Mouse (Mus musculus): ENCODE measurements around the gene Ckap2. TPM values are rescaled to one million over a fixed set of nuclear protein-coding genes. Genes with fewer than 3 reads are reported as not detected.

Gene Ckap2
- polyA plus RNA-seq, 1 experiment from 2014 or later = 38.5 TPM

DNA sequence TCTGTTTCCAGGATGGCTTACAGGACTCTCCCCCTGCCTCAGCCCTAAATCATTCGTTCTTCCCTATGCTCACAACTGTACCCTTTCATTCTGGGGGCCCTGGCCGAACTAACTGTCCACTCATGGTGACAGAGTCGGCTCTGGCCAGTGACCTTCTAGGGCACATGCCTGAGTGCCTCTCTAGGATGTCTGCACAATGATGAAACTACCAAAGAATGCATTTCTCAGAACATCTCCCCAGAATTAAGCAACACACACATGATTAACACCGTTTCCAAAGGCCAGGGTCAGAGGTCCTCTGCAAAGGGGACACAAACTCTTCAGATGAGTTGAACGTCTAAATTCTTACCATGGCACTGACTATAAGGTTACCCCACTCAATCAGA, 50.9 kb downstream of the Ckap2 start:
- WGBS = 59% methylated on average over 5 of the region's 5 CpGs
- Histone ChIP-seq H3K27me3 (ENCODE audit: insufficient read depth, low read length) (no peaks in the 10 kb centered on the region), H3K36me3 (ENCODE audit: insufficient read depth, low read length) (0 out of 2 replicates have a peak, but pooled peaks cover 4% of the 10 kb centered on the region), H3K9me3 (ENCODE audit: low read length) (no peaks in the 10 kb centered on the region), H3K4me2 (replicated peaks; ENCODE audit: low read depth, low read length) (no peak overlapping the region), H3K27ac (ENCODE audit: low read length) (no peak overlapping the region), H3K4me1 (ENCODE audit: insufficient read depth, low read length) (no peaks in the 10 kb centered on the region), H3K9ac (replicated peaks; ENCODE audit: low read length) (no peak overlapping the region), H3K4me3 (ENCODE audit: low read length) (no peak overlapping the region)
- ATAC-seq (ENCODE audit: low FRiP score, low TSS enrichment) = no peak

DNA sequence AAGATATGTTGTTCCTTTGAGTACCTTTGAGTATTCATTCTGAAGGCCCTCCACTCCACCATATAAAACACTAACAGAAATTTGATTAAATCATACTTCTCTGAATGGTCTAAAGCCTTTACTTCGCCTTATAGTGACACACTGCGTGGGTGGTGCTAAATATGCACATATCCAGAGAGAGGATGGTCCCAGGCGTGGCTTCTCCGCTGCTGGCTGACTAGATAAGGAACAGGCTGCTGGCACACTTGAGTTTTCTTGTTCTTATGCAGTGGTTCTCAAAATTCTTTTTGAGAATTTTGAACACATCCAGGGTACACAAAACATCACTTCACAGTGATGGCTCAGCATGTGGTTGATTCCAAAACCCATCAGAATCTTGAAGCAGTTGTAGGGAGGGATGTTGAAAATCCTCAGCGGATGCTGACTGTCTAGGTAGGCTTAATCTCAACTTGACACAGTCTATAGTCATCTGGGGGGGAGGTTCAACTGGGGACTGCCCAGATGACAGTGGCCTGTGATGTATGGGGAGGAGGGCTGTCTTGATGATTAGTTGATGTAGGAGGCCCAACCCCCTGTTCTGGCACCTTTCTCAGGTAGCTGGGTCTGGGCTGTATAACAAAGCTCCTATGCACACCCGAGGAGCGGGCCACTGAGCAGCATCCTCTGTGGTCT, 51.4 kb downstream of the Ckap2 start:
- H3K9me3 ChIP-seq (ENCODE audit: low read length) = no peaks in the 10 kb centered on the region
- no peak for ATAC-seq (ENCODE audit: low FRiP score, low TSS enrichment)
- 92% methylated on average over 7 of the region's 7 CpGs for WGBS

DNA sequence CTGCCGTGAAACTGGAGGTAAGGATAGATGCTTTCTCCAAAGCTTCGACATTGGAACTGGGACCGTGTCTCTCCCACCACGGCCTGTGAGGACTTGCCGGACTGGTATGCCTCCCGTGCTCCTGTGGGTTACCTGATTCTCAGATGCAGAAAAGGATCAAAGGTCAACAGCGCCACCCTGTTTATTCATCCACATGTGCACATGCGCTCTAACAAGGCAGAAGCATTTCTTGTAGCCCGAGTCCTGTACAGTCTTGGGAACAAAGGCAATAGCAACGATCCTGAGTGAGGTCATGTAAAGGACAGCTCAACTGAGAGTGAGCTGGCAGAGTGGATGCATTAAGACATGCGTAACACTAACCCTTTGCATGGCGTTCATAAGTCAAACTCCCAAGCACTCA, 53.6 kb downstream of the Ckap2 start:
- WGBS = 74% methylated on average over 12 of the region's 12 CpGs
- Histone ChIP-seq H3K27ac (ENCODE audit: low read length) (no peak overlapping the region), H3K36me3 (ENCODE audit: insufficient read depth, low read length) (0 out of 2 replicates have a peak, but pooled peaks cover 4% of the 10 kb centered on the region), H3K4me3 (ENCODE audit: low read length) (no peak overlapping the region), H3K9ac (replicated peaks; ENCODE audit: low read length) (no peak overlapping the region), H3K27me3 (ENCODE audit: insufficient read depth, low read length) (no peaks in the 10 kb centered on the region), H3K9me3 (ENCODE audit: low read length) (no peaks in the 10 kb centered on the region), H3K4me2 (replicated peaks; ENCODE audit: low read depth, low read length) (no peak overlapping the region), H3K4me1 (ENCODE audit: insufficient read depth, low read length) (no peaks in the 10 kb centered on the region)
- ATAC-seq (ENCODE audit: low FRiP score, low TSS enrichment) = no peak

More for the DNA sequence above, 51.4 kb downstream of the Ckap2 start:
- Histone ChIP-seq H3K4me1 (ENCODE audit: insufficient read depth, low read length) (no peaks in the 10 kb centered on the region), H3K9ac (replicated peaks; ENCODE audit: low read length) (no peak overlapping the region), H3K36me3 (ENCODE audit: insufficient read depth, low read length) (0 out of 2 replicates have a peak, but pooled peaks cover 4% of the 10 kb centered on the region), H3K27ac (ENCODE audit: low read length) (no peak overlapping the region), H3K4me3 (ENCODE audit: low read length) (no peak overlapping the region), H3K27me3 (ENCODE audit: insufficient read depth, low read length) (no peaks in the 10 kb centered on the region), H3K4me2 (replicated peaks; ENCODE audit: low read depth, low read length) (no peak overlapping the region)

DNA sequence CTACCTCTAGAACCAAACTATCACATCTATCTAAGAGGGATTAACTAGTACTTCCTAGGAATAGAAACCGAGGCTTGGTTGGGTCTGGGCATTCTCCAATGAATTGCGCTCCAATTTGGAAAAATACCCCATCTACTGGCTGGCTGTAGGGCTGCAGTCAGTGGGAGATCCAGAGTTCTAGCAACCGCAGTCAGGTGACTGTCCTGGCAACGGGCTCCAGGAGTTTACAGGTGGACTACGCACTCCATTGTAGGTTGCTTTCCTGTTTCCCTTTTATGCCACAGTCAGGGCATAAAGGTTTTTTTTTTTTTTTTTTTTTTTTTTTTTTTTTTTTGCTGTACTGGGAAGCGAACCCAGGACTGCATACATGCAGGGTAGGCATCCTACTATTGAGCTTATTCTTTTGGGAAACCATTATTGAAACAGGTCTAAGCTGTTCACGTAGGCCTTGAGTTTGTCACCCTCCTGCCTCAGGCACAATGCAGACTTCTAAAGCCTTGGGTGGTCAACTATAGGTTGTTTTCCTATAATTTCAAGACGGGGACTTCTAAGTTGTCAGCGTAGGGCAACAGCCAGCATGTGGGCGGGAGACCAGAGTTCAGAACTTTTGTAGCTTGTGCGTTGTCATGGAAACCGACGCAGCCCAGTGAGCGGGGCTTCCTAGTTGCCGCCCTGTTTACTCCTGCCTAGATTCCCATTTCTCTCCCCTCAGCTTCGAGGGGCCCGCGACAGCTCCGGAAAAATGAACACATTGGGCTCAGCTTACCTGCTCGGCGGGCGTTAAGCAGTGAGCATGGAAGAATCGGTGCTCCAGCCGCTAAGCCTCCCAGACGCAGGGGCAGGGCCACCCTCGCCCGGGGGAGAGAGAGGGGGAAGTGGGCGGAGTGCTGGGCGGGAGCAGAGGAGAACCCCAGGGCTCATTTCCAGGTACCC, 61.1 kb downstream of the Ckap2 start, which contains the start of gene Nek5:
TSS of gene Nek5 (minus strand) at position 834 of the 933 bp plus-strand sequence.
- WGBS = 2% methylated on average over 29 of the region's 29 CpGs
- peak; percentile 93 for ATAC-seq (ENCODE audit: low FRiP score, low TSS enrichment)
- Histone ChIP-seq H3K9ac (replicated peaks; ENCODE audit: low read length) (peak within 1 kb of the TSS; percentile 49), H3K4me2 (replicated peaks; ENCODE audit: low read depth, low read length) (peak within 1 kb of the TSS; percentile 75), H3K4me3 (ENCODE audit: low read length) (peak within 1 kb of the TSS; percentile 46), H3K9me3 (ENCODE audit: low read length) (no peaks in the 10 kb centered on the region), H3K36me3 (ENCODE audit: insufficient read depth, low read length) (no peaks in the 10 kb centered on the region), H3K27ac (ENCODE audit: low read length) (0 out of 2 replicates have a peak within 1 kb of the TSS, but pooled peaks have one; percentile 35), H3K27me3 (ENCODE audit: insufficient read depth, low read length) (no peaks in the 10 kb centered on the region), H3K4me1 (ENCODE audit: insufficient read depth, low read length) (no peaks in the 10 kb centered on the region; the same call in 1 of the 2 replicates)

Other genes starting within 250 kb of the Ckap2 start
- gene Defb35, start 247.5 kb downstream of the Ckap2 start, polyA plus RNA-seq (2015; fragmentation: Nextera tagmentation; extraction: Ambion mirVana) = not detected in 2 replicates
- gene Defb13, start 239.1 kb downstream of the Ckap2 start, polyA plus RNA-seq (2015; fragmentation: Nextera tagmentation; extraction: Ambion mirVana) = not detected in 2 replicates
- gene Fam90a1a, start 227.1 kb downstream of the Ckap2 start, polyA plus RNA-seq (2015; fragmentation: Nextera tagmentation; extraction: Ambion mirVana) = not detected in 2 replicates
- gene Ccdc70, start 216.0 kb downstream of the Ckap2 start, polyA plus RNA-seq (2015; fragmentation: Nextera tagmentation; extraction: Ambion mirVana) = not detected in 2 replicates
- 0.67 and 0.72 TPM in 2 replicates for gene Atp7b, start 125.5 kb downstream of the Ckap2 start, polyA plus RNA-seq (2015; fragmentation: Nextera tagmentation; extraction: Ambion mirVana)
- 33.0 and 36.0 TPM in 2 replicates for gene Alg11, start 125.1 kb downstream of the Ckap2 start, polyA plus RNA-seq (2015; fragmentation: Nextera tagmentation; extraction: Ambion mirVana)
- gene Nek5, start 60.8 kb downstream of the Ckap2 start, polyA plus RNA-seq (2015; fragmentation: Nextera tagmentation; extraction: Ambion mirVana) = 0.32 and 0.59 TPM in 2 replicates
- gene Nek3, start 19.4 kb downstream of the Ckap2 start, polyA plus RNA-seq (2015; fragmentation: Nextera tagmentation; extraction: Ambion mirVana) = 5.9 and 7.2 TPM in 2 replicates
- 35.8 and 39.5 TPM in 2 replicates for gene Vps36, start 7.0 kb upstream of the Ckap2 start, polyA plus RNA-seq (2015; fragmentation: Nextera tagmentation; extraction: Ambion mirVana)
- gene Thsd1, start 41.5 kb upstream of the Ckap2 start, polyA plus RNA-seq (2015; fragmentation: Nextera tagmentation; extraction: Ambion mirVana) = 18.1 and 18.7 TPM in 2 replicates
- gene Tpte, start 97.6 kb upstream of the Ckap2 start, polyA plus RNA-seq (2015; fragmentation: Nextera tagmentation; extraction: Ambion mirVana) = 0.06 TPM in 1 of 2 replicates, not detected in the other
- 28.5 and 29.0 TPM in 2 replicates for gene Slc25a15, start 212.8 kb upstream of the Ckap2 start, polyA plus RNA-seq (2015; fragmentation: Nextera tagmentation; extraction: Ambion mirVana)
- gene Mrps31, start 225.5 kb upstream of the Ckap2 start, polyA plus RNA-seq (2015; fragmentation: Nextera tagmentation; extraction: Ambion mirVana) = 41.6 and 42.2 TPM in 2 replicates